Mouse (Mus musculus): ENCODE results near the gene Vmn1r65. TPM values are rescaled to one million over a fixed set of nuclear protein-coding genes. Genes with fewer than 3 reads are reported as not detected.
"Not testable (repeated sequence)": the region's sequence is repeated elsewhere in the genome, so short reads cannot be mapped to it uniquely, and the experiment has no call there.

Gene Vmn1r65
- total RNA-seq (2021) = not detected
- long read RNA-seq, experiment 1 = 0 reads
- long read RNA-seq, experiment 2 = 0 reads

- DNase-seq (ENCODE audit: low spot score in 2 of 2) = no peak
Observed at GRCm38 (mm10) chr7:6010910-6011309, at the start of gene Vmn1r65. Vmn1r65 (minus strand) TSS chr7:6011010.

- no peak for DNase-seq (ENCODE audit: low spot score in 2 of 2)
Observed at GRCm38 (mm10) chr7:6044861-6045260, 34.1 kb upstream of the Vmn1r65 start, which contains the start of gene Nlrp4c. Nlrp4c (plus strand) TSS chr7:6045161.

- not testable (repeated sequence) for DNase-seq (ENCODE audit: low spot score in 2 of 2)
Observed at GRCm38 (mm10) chr7:5982426-5982825, 28.4 kb downstream of the Vmn1r65 start.

- DNase-seq (ENCODE audit: low spot score in 2 of 2) = not testable (repeated sequence)
Observed at GRCm38 (mm10) chr7:5972546-5972945, 38.3 kb downstream of the Vmn1r65 start.

Other genes starting within 250 kb of the Vmn1r65 start
- gene Vmn1r63, start 205.6 kb downstream of the Vmn1r65 start, total RNA-seq (2021) = not detected
- gene Vmn1r64, start 126.5 kb downstream of the Vmn1r65 start, total RNA-seq (2021) = not detected
- gene Nlrp4c, start 34.2 kb upstream of the Vmn1r65 start, total RNA-seq (2021) = not detected
- gene Zfp787, start 145.0 kb upstream of the Vmn1r65 start, total RNA-seq (2021) = 10 to 100 TPM; 38.9 to 52.0 TPM
- gene Zfp444, start 161.2 kb upstream of the Vmn1r65 start, total RNA-seq (2021) = 10 to 100 TPM; 11.8 to 12.5 TPM
- not detected for gene Galp, start 186.1 kb upstream of the Vmn1r65 start, total RNA-seq (2021)
- gene Zscan5b, start 211.3 kb upstream of the Vmn1r65 start, total RNA-seq (2021) = not detected
- gene Epp13, start 241.7 kb upstream of the Vmn1r65 start, total RNA-seq (2021) = not detected